Mouse (Mus musculus) hindbrain, embryonic 15.5 days (tissue): ENCODE measurements around the gene Ccdc40. TPM values are rescaled to one million over a fixed set of nuclear protein-coding genes. Genes with fewer than 3 reads are reported as not detected.

ENCODE experiments used
- ATAC-seq: fragments of 200-750 bp; cut with Nextera tagmentation; 2 replicates; pipeline ENCODE4 v1.8.0; 2017; ENCODE audit warnings: low read depth, moderate number of reproducible peaks, moderate TSS enrichment; ENCODE audit not compliant: low FRiP score
- H3K27ac ChIP-seq: fragments of 300-500 bp; sonication (generic); replicated peaks from 2 replicates; pipeline ENCODE4 v1.5.1; 2015; ENCODE audit warnings: mild to moderate bottlenecking, inconsistent platforms
- H3K27me3 ChIP-seq: fragments of 300-500 bp; sonication (generic); 2 replicates; pipeline ENCODE4 v1.6.1; 2015; ENCODE audit warnings: control low read depth, inconsistent platforms
- H3K36me3 ChIP-seq: fragments of 300-500 bp; sonication (generic); 2 replicates; pipeline ENCODE4 v1.6.1; 2015; ENCODE audit warnings: control low read depth, inconsistent platforms
- H3K4me1 ChIP-seq: fragments of 300-500 bp; sonication (generic); replicated peaks from 2 replicates; pipeline ENCODE4 v1.6.1; 2015; ENCODE audit warnings: control low read depth, inconsistent platforms
- H3K4me2 ChIP-seq: fragments of 300-500 bp; sonication (generic); 2 replicates; pipeline ENCODE4 v1.6.1; 2015; ENCODE audit warnings: moderate library complexity, mild to moderate bottlenecking, inconsistent platforms
- H3K4me3 ChIP-seq: fragments of 300-500 bp; sonication (generic); 2 replicates; pipeline ENCODE4 v1.5.1; 2015; ENCODE audit warnings: mild to moderate bottlenecking, inconsistent platforms
- H3K9ac ChIP-seq: fragments of 300-500 bp; sonication (generic); 2 replicates; pipeline ENCODE4 v1.6.1; 2015; ENCODE audit warnings: inconsistent platforms
- H3K9me3 ChIP-seq: fragments of 300-500 bp; sonication (generic); 2 replicates; pipeline ENCODE4 v1.6.1; 2016; ENCODE audit warnings: control low read depth, inconsistent platforms
- WGBS: fragments of 180-500 bp; shearing (Covaris S2); methylation state at CpG from one replicate; pipeline ENCODE4 v1.1.7; 2015; 5-methylcytosine and 5-hydroxymethylcytosine counted together
- polyA plus RNA-seq: library from polyadenylated mRNA; unstranded; fragments of >200 nt; fragmentation: Nextera tagmentation; extraction: Ambion mirVana; gene quantifications from 2 replicates; pipeline ENCODE4 v1.2.1, GENCODE M21; 2015

The Ccdc40 gene
- polyA plus RNA-seq, 1 experiment from 2014 or later = 15.4 TPM

- 84% methylated on average over 5 of the region's 5 CpGs for WGBS
- no peak overlapping the region for H3K27ac ChIP-seq
- no peaks in the 10 kb centered on the region for H3K36me3 ChIP-seq
- no peaks in the 10 kb centered on the region for H3K9me3 ChIP-seq
- no peak overlapping the region for H3K9ac ChIP-seq
- H3K4me1 ChIP-seq = peaks cover 36% of the 10 kb centered on the region
- H3K4me2 ChIP-seq = no peak overlapping the region
- ATAC-seq = no peak
- H3K4me3 ChIP-seq = no peak overlapping the region
- no peaks in the 10 kb centered on the region for H3K27me3 ChIP-seq
These were observed 36.2 kb upstream of the Ccdc40 start for GRCm38 (mm10) chr11:119192176-119192575.

DNA sequence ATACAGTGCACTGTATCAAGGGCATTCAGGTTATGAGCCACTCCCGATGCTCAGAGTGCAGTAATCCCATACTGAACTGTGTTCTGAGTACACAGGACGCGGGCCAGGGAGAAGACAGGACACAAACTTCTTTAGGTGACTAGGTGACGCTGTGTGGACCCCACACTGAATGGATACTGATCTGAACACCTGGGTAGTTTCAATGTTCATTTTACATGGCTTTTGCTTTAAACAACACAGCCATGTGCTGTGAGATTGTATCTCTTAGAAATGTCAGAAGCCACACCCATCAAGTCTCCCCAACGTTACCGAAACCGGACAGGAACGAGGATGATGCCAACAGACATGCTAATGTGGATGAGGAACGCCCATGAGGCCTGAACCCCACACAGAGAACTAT lies 35.8 kb upstream of the Ccdc40 start:
- peaks cover 32% of the 10 kb centered on the region for H3K4me1 ChIP-seq
- WGBS = 87% methylated on average over 9 of the region's 9 CpGs
- no peak overlapping the region for H3K9ac ChIP-seq
- H3K9me3 ChIP-seq = no peaks in the 10 kb centered on the region
- no peak for ATAC-seq
- H3K4me2 ChIP-seq = no peak overlapping the region
- H3K27ac ChIP-seq = no peak overlapping the region
- no peaks in the 10 kb centered on the region for H3K36me3 ChIP-seq
- no peak overlapping the region for H3K4me3 ChIP-seq
- H3K27me3 ChIP-seq = no peaks in the 10 kb centered on the region

- Histone ChIP-seq H3K27me3 (no peaks in the 10 kb centered on the region), H3K27ac (peak overlapping the region; percentile 60), H3K36me3 (no peaks in the 10 kb centered on the region), H3K9ac (no peak overlapping the region), H3K4me1 (peaks cover 15% of the 10 kb centered on the region), H3K4me2 (no peak overlapping the region), H3K4me3 (no peak overlapping the region), H3K9me3 (no peaks in the 10 kb centered on the region)
- ATAC-seq = peak; percentile 63
- 78% methylated on average over 18 of the region's 18 CpGs for WGBS
These were observed 30.5 kb upstream of the Ccdc40 start for GRCm38 (mm10) chr11:119197618-119198563.

- Histone ChIP-seq H3K27ac (peak overlapping the region; percentile 60), H3K4me2 (no peak overlapping the region), H3K4me3 (no peak overlapping the region), H3K9me3 (no peaks in the 10 kb centered on the region), H3K9ac (no peak overlapping the region), H3K36me3 (no peaks in the 10 kb centered on the region), H3K4me1 (peaks cover 15% of the 10 kb centered on the region), H3K27me3 (no peaks in the 10 kb centered on the region)
- 60% methylated on average over 26 of the region's 26 CpGs for WGBS
- no peak for ATAC-seq
These were observed 29.7 kb upstream of the Ccdc40 start for GRCm38 (mm10) chr11:119198564-119199232.

DNA sequence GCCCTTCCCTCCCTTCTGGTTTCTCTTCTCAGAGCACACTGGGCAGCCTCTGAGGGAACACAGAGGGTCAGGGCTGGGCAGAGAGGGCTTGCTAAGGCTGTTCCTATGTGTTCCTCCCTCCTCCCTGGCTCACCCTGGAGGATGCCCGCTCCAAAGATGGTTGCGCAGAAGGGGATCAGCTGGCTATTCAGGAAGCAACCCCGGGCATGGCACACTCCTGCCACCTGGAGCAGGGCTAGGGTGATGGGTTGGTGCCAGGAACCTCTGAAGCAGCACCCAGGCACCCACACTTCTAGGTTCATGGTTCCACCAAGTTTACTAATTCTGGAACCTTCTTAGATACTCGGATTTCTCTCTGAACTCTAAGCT lies 29.2 kb upstream of the Ccdc40 start:
- ATAC-seq = no peak
- H3K27me3 ChIP-seq = no peaks in the 10 kb centered on the region
- H3K36me3 ChIP-seq = no peaks in the 10 kb centered on the region
- no peaks in the 10 kb centered on the region for H3K9me3 ChIP-seq
- H3K4me3 ChIP-seq = no peak overlapping the region
- H3K4me1 ChIP-seq = peaks cover 15% of the 10 kb centered on the region
- 94% methylated on average over 4 of the region's 4 CpGs for WGBS
- H3K27ac ChIP-seq = no peak overlapping the region
- no peak overlapping the region for H3K4me2 ChIP-seq
- no peak overlapping the region for H3K9ac ChIP-seq

DNA sequence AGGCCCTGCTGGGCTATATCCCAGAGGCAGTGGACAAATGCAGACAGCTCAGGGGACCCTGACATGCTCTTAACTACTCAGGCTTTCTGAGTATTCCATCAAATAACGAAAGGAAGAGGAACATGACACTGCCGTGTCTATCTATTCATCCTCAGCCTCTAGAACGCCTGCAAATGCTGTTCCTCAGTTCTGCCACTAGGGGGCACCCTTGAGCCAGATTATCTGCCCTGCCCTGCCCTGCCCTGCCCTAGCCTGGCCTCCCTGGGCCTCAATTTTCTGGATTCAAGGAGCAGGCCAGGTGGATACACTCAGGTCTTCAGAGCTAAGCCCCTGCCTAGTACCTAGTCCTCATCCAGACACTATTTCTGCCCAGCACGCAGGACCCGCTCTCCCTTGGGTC lies 24.9 kb upstream of the Ccdc40 start:
- no peak overlapping the region for H3K9ac ChIP-seq
- H3K9me3 ChIP-seq = no peaks in the 10 kb centered on the region
- H3K36me3 ChIP-seq = peaks cover 13% of the 10 kb centered on the region; the same call in 1 of the 2 replicates
- H3K4me1 ChIP-seq = peaks cover 12% of the 10 kb centered on the region
- WGBS = 51% methylated on average over 5 of the region's 5 CpGs
- H3K27me3 ChIP-seq = no peaks in the 10 kb centered on the region
- H3K4me3 ChIP-seq = no peak overlapping the region
- H3K4me2 ChIP-seq = no peak overlapping the region
- ATAC-seq = no peak
- no peak overlapping the region for H3K27ac ChIP-seq

- WGBS = 89% methylated on average over 10 of the region's 10 CpGs
- Histone ChIP-seq H3K36me3 (peaks cover 13% of the 10 kb centered on the region; the same call in 1 of the 2 replicates), H3K4me2 (no peak overlapping the region), H3K9me3 (no peaks in the 10 kb centered on the region), H3K27ac (no peak overlapping the region), H3K9ac (no peak overlapping the region), H3K4me3 (no peak overlapping the region), H3K4me1 (peaks cover 25% of the 10 kb centered on the region), H3K27me3 (no peaks in the 10 kb centered on the region)
- no peak for ATAC-seq
These were observed 22.6 kb upstream of the Ccdc40 start for GRCm38 (mm10) chr11:119205738-119206137.

- H3K27ac ChIP-seq = no peak overlapping the region
- peaks cover 32% of the 10 kb centered on the region for H3K4me1 ChIP-seq
- ATAC-seq = no peak
- H3K27me3 ChIP-seq = no peaks in the 10 kb centered on the region
- no peaks in the 10 kb centered on the region for H3K9me3 ChIP-seq
- no peak overlapping the region for H3K9ac ChIP-seq
- no peak overlapping the region for H3K4me3 ChIP-seq
- WGBS = 40% methylated on average over 5 of the region's 5 CpGs
- H3K36me3 ChIP-seq = peaks cover 13% of the 10 kb centered on the region; the same call in 1 of the 2 replicates
- no peak overlapping the region for H3K4me2 ChIP-seq
These were observed 21.8 kb upstream of the Ccdc40 start for GRCm38 (mm10) chr11:119206562-119206961.

DNA sequence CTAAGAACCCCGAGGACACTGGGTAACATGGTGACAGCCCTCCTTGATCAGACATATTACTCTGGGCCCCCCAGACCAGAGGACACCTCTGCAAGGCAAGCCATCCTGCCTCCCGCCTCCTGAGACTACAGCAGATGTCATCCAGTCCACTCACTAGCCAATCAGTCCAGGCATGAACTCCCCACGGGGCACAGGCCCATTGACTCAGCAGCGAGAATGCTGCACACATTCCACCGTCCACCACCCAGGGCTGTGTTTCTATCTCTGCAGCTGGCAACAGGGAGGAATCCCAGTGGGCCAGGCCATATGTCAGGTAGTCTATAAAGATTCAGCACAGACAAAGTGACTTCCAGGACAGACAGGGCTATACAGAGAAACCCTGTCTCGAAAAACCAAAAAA lies 20.4 kb upstream of the Ccdc40 start:
- peaks cover 13% of the 10 kb centered on the region; the same call in 1 of the 2 replicates for H3K36me3 ChIP-seq
- no peaks in the 10 kb centered on the region for H3K9me3 ChIP-seq
- no peak for ATAC-seq
- no peak overlapping the region for H3K4me2 ChIP-seq
- H3K9ac ChIP-seq = no peak overlapping the region
- no peak overlapping the region for H3K27ac ChIP-seq
- H3K4me3 ChIP-seq = no peak overlapping the region
- H3K27me3 ChIP-seq = no peaks in the 10 kb centered on the region
- H3K4me1 ChIP-seq = peaks cover 37% of the 10 kb centered on the region
- WGBS = 53% methylated on average over 6 of the region's 6 CpGs

DNA sequence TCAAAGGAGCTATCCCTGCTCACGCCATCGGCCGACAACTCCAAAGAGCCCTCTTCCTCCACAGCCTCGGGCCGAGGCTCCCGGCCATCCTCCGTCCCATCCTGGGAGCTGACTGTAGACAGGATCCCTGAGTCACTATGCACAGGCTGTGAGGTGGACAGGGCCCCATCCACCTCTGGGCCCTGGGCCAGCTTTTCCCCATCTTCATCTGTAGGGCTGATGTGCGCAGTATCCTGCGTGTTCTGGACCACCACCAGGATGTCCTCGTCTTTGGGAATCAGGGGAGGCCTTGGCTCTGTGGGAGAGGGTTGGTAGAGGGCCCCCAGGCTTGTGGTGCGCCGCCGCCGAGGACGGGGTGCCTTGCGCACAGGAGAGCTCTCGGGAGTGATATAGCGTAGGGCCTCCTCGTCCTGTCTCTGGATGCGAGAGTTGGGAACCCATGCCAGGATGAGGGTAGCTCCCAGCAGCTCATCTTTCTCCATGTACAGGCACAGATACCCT lies 19.5 kb upstream of the Ccdc40 start:
- Histone ChIP-seq H3K9me3 (no peaks in the 10 kb centered on the region), H3K27me3 (no peaks in the 10 kb centered on the region), H3K4me2 (no peak overlapping the region), H3K36me3 (peaks cover 13% of the 10 kb centered on the region; the same call in 1 of the 2 replicates), H3K27ac (peak overlapping the region; percentile 67), H3K4me1 (peaks cover 46% of the 10 kb centered on the region), H3K9ac (no peak overlapping the region), H3K4me3 (no peak overlapping the region)
- peak; percentile 7; the same call in 1 of the 2 replicates for ATAC-seq
- 86% methylated on average over 20 of the region's 20 CpGs for WGBS

DNA sequence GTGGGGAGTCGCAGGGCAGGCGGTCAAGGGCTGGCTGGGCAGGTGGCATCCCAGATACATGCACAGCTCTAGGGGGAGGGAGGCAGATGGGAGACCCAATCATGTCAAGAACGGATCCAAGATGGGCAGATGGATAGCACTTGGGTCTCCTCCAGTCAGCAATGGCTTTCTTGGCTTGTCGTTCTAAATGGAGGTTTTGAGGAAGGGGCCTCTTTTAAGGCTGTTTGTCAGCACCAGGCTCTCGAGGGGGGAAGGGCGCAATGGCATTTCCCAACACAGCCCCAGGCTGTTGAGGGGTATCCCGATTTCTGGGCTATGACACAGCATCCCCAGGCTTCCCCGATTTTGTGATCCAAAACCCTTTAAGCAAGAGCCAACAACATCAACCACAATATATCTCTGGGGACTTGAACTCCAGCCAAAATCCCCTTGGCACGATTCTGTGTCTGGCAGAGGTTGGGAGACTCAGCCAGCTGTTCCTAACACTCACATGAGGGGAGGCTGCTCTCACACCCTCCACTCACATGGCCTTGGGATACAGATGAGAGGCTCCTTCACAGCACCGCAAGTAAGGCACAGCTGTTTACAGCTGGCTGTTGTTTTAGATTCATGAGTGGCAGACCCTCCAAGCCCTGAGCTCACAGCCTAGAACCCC lies 18.9 kb upstream of the Ccdc40 start:
- Histone ChIP-seq H3K9me3 (no peaks in the 10 kb centered on the region), H3K4me2 (no peak overlapping the region), H3K36me3 (peaks cover 13% of the 10 kb centered on the region; the same call in 1 of the 2 replicates), H3K9ac (no peak overlapping the region), H3K27ac (peak overlapping the region; percentile 67), H3K27me3 (no peaks in the 10 kb centered on the region), H3K4me1 (peaks cover 52% of the 10 kb centered on the region), H3K4me3 (no peak overlapping the region)
- WGBS = 58% methylated on average over 10 of the region's 10 CpGs
- peak; percentile 53 for ATAC-seq
